Mouse (Mus musculus): ENCODE measurements around the gene Ahnak2. TPM values are rescaled to one million over a fixed set of nuclear protein-coding genes. Genes with fewer than 3 reads are reported as not detected.
A peak's percentile ranks its signal among the peaks of the same experiment; 100 is the strongest.

The Ahnak2 gene
- polyA plus RNA-seq, 1 experiment from 2014 or later: 3.1 TPM

- no peak overlapping the region for H3K4me2 ChIP-seq (ENCODE audit: low read length)
- WGBS: 74% methylated on average over 10 of the region's 10 CpGs
- ATAC-seq (ENCODE audit: insufficient number of reproducible peaks, insufficient read depth, low FRiP score, low read depth): no peak
- H3K27me3 ChIP-seq (ENCODE audit: control insufficient read depth, insufficient read depth, low read length): no peaks in the 10 kb centered on the region
- peaks cover 11 to 24% of the 10 kb centered on the region in 2 experiments for H3K4me1 ChIP-seq (ENCODE audit: control insufficient read depth in 2 of 2, insufficient read depth in 2 of 2, low read length in 2 of 2)
- H3K4me3 ChIP-seq (ENCODE audit: control insufficient read depth in 1 of 2, insufficient read depth in 1 of 2, low read depth in 1 of 2, low read length in 2 of 2): no peak overlapping the region
- no peak overlapping the region for H3K27ac ChIP-seq (replicated peaks in 1 of 2; ENCODE audit: control insufficient read depth in 1 of 2, insufficient read depth in 1 of 2, low read depth in 2 of 2, low read length in 2 of 2)
- H3K9me3 ChIP-seq (ENCODE audit: control insufficient read depth, low read length): no peaks in the 10 kb centered on the region
- no peak overlapping the region for H3K9ac ChIP-seq (ENCODE audit: low read length)
- peaks cover 10% of the 10 kb centered on the region; the same call in 1 of the 2 replicates for H3K36me3 ChIP-seq (ENCODE audit: control insufficient read depth, insufficient read depth, low read length)
These were observed 57.4 kb downstream of the Ahnak2 start for GRCm38 (mm10) chr12:112744891-112745580.

- Histone ChIP-seq H3K27me3 (ENCODE audit: control insufficient read depth, insufficient read depth, low read length) (no peaks in the 10 kb centered on the region), H3K4me1 (ENCODE audit: control insufficient read depth in 2 of 2, insufficient read depth in 2 of 2, low read length in 2 of 2) (peaks cover 11 to 24% of the 10 kb centered on the region in 2 experiments), H3K9me3 (ENCODE audit: control insufficient read depth, low read length) (no peaks in the 10 kb centered on the region), H3K27ac (replicated peaks in 1 of 2; ENCODE audit: control insufficient read depth in 1 of 2, insufficient read depth in 1 of 2, low read depth in 2 of 2, low read length in 2 of 2) (no peak overlapping the region), H3K4me3 (ENCODE audit: control insufficient read depth in 1 of 2, insufficient read depth in 1 of 2, low read depth in 1 of 2, low read length in 2 of 2) (no peak overlapping the region), H3K36me3 (ENCODE audit: control insufficient read depth, insufficient read depth, low read length) (peaks cover 10% of the 10 kb centered on the region; the same call in 1 of the 2 replicates), H3K4me2 (ENCODE audit: low read length) (no peak overlapping the region), H3K9ac (ENCODE audit: low read length) (0 out of 2 replicates have a peak overlapping the region, but pooled peaks have one; percentile 21)
- 84% methylated on average over 10 of the region's 11 CpGs for WGBS
- ATAC-seq (ENCODE audit: insufficient number of reproducible peaks, insufficient read depth, low FRiP score, low read depth): no peak
These were observed 58.2 kb downstream of the Ahnak2 start for GRCm38 (mm10) chr12:112744211-112744610.

- H3K9ac ChIP-seq (ENCODE audit: low read length): peak overlapping the region; percentile 56
These were observed 59.1 kb downstream of the Ahnak2 start for GRCm38 (mm10) chr12:112743168-112743975.

GRCm38 (mm10) chr12:112742768-112743167 is 59.7 kb downstream of the Ahnak2 start:
- WGBS: 56% methylated on average over 6 of the region's 6 CpGs
- peak; percentile 4; the same call in 1 of the 2 replicates for ATAC-seq (ENCODE audit: insufficient number of reproducible peaks, insufficient read depth, low FRiP score, low read depth)
- peak overlapping the region; percentile 56 for H3K9ac ChIP-seq (ENCODE audit: low read length)

More at GRCm38 (mm10) chr12:112743168-112743975, 59.1 kb downstream of the Ahnak2 start:
- peak overlapping the region; percentile 45 to 55; a peak in 3 of 4 replicates for H3K27ac ChIP-seq (replicated peaks in 1 of 2; ENCODE audit: control insufficient read depth in 1 of 2, insufficient read depth in 1 of 2, low read depth in 2 of 2, low read length in 2 of 2)
- peak; percentile 66 for ATAC-seq (ENCODE audit: insufficient number of reproducible peaks, insufficient read depth, low FRiP score, low read depth)
- peaks cover 11 to 24% of the 10 kb centered on the region in 2 experiments for H3K4me1 ChIP-seq (ENCODE audit: control insufficient read depth in 2 of 2, insufficient read depth in 2 of 2, low read length in 2 of 2)
- no peaks in the 10 kb centered on the region for H3K9me3 ChIP-seq (ENCODE audit: control insufficient read depth, low read length)
- peak overlapping the region; percentile 18; the same call in 1 of the 2 replicates for H3K4me2 ChIP-seq (ENCODE audit: low read length)
- no peaks in the 10 kb centered on the region for H3K27me3 ChIP-seq (ENCODE audit: control insufficient read depth, insufficient read depth, low read length)
- peaks cover 16% of the 10 kb centered on the region for H3K36me3 ChIP-seq (ENCODE audit: control insufficient read depth, insufficient read depth, low read length)
- H3K4me3 ChIP-seq (ENCODE audit: control insufficient read depth in 1 of 2, insufficient read depth in 1 of 2, low read depth in 1 of 2, low read length in 2 of 2): no peak overlapping the region
- WGBS: 50% methylated on average over 25 of the region's 25 CpGs

GRCm38 (mm10) chr12:112739023-112739568 is 63.4 kb downstream of the Ahnak2 start:
- 88% methylated on average over 24 of the region's 24 CpGs for WGBS
- Histone ChIP-seq H3K4me2 (ENCODE audit: low read length) (no peak overlapping the region), H3K36me3 (ENCODE audit: control insufficient read depth, insufficient read depth, low read length) (peaks cover 36% of the 10 kb centered on the region), H3K27me3 (ENCODE audit: control insufficient read depth, insufficient read depth, low read length) (no peaks in the 10 kb centered on the region), H3K4me3 (ENCODE audit: control insufficient read depth in 1 of 2, insufficient read depth in 1 of 2, low read depth in 1 of 2, low read length in 2 of 2) (no peak overlapping the region), H3K4me1 (ENCODE audit: control insufficient read depth in 2 of 2, insufficient read depth in 2 of 2, low read length in 2 of 2) (peaks cover 9 to 12% of the 10 kb centered on the region in 2 experiments), H3K9ac (ENCODE audit: low read length) (no peak overlapping the region), H3K27ac (replicated peaks in 1 of 2; ENCODE audit: control insufficient read depth in 1 of 2, insufficient read depth in 1 of 2, low read depth in 2 of 2, low read length in 2 of 2) (no peak overlapping the region), H3K9me3 (ENCODE audit: control insufficient read depth, low read length) (no peaks in the 10 kb centered on the region)
- ATAC-seq (ENCODE audit: insufficient number of reproducible peaks, insufficient read depth, low FRiP score, low read depth): no peak

More at GRCm38 (mm10) chr12:112742768-112743167, 59.7 kb downstream of the Ahnak2 start:
- H3K4me1 ChIP-seq (ENCODE audit: control insufficient read depth in 2 of 2, insufficient read depth in 2 of 2, low read length in 2 of 2): peaks cover 11 to 24% of the 10 kb centered on the region in 2 experiments
- H3K4me2 ChIP-seq (ENCODE audit: low read length): peak overlapping the region; percentile 18; the same call in 1 of the 2 replicates
- H3K9me3 ChIP-seq (ENCODE audit: control insufficient read depth, low read length): no peaks in the 10 kb centered on the region
- H3K27ac ChIP-seq (replicated peaks in 1 of 2; ENCODE audit: control insufficient read depth in 1 of 2, insufficient read depth in 1 of 2, low read depth in 2 of 2, low read length in 2 of 2): peak overlapping the region; percentile 45 to 55; a peak in 3 of 4 replicates
- no peak overlapping the region for H3K4me3 ChIP-seq (ENCODE audit: control insufficient read depth in 1 of 2, insufficient read depth in 1 of 2, low read depth in 1 of 2, low read length in 2 of 2)
- no peaks in the 10 kb centered on the region for H3K27me3 ChIP-seq (ENCODE audit: control insufficient read depth, insufficient read depth, low read length)
- H3K36me3 ChIP-seq (ENCODE audit: control insufficient read depth, insufficient read depth, low read length): peaks cover 22% of the 10 kb centered on the region

GRCm38 (mm10) chr12:112738281-112739022 is 64.0 kb downstream of the Ahnak2 start:
- peaks cover 36% of the 10 kb centered on the region for H3K36me3 ChIP-seq (ENCODE audit: control insufficient read depth, insufficient read depth, low read length)
- H3K4me1 ChIP-seq (ENCODE audit: control insufficient read depth in 2 of 2, insufficient read depth in 2 of 2, low read length in 2 of 2): peaks cover 8 to 9% of the 10 kb centered on the region in 2 experiments
- H3K4me2 ChIP-seq (ENCODE audit: low read length): no peak overlapping the region
- no peaks in the 10 kb centered on the region for H3K9me3 ChIP-seq (ENCODE audit: control insufficient read depth, low read length)
- no peak overlapping the region for H3K9ac ChIP-seq (ENCODE audit: low read length)
- ATAC-seq (ENCODE audit: insufficient number of reproducible peaks, insufficient read depth, low FRiP score, low read depth): no peak
- WGBS: 91% methylated on average over 31 of the region's 31 CpGs
- H3K27me3 ChIP-seq (ENCODE audit: control insufficient read depth, insufficient read depth, low read length): no peaks in the 10 kb centered on the region
- H3K4me3 ChIP-seq (ENCODE audit: control insufficient read depth in 1 of 2, insufficient read depth in 1 of 2, low read depth in 1 of 2, low read length in 2 of 2): no peak overlapping the region
- H3K27ac ChIP-seq (replicated peaks in 1 of 2; ENCODE audit: control insufficient read depth in 1 of 2, insufficient read depth in 1 of 2, low read depth in 2 of 2, low read length in 2 of 2): no peak overlapping the region

GRCm38 (mm10) chr12:112737761-112738160 is 64.7 kb downstream of the Ahnak2 start:
- H3K27me3 ChIP-seq (ENCODE audit: control insufficient read depth, insufficient read depth, low read length): no peaks in the 10 kb centered on the region
- peaks cover 2% of the 10 kb centered on the region in 2 experiments; a peak in 3 of 4 replicates for H3K4me1 ChIP-seq (ENCODE audit: control insufficient read depth in 2 of 2, insufficient read depth in 2 of 2, low read length in 2 of 2)
- WGBS: 86% methylated on average over 14 of the region's 14 CpGs
- H3K4me2 ChIP-seq (ENCODE audit: low read length): no peak overlapping the region
- H3K27ac ChIP-seq (replicated peaks in 1 of 2; ENCODE audit: control insufficient read depth in 1 of 2, insufficient read depth in 1 of 2, low read depth in 2 of 2, low read length in 2 of 2): no peak overlapping the region
- no peak overlapping the region for H3K9ac ChIP-seq (ENCODE audit: low read length)
- no peaks in the 10 kb centered on the region for H3K9me3 ChIP-seq (ENCODE audit: control insufficient read depth, low read length)
- H3K4me3 ChIP-seq (ENCODE audit: control insufficient read depth in 1 of 2, insufficient read depth in 1 of 2, low read depth in 1 of 2, low read length in 2 of 2): no peak overlapping the region
- H3K36me3 ChIP-seq (ENCODE audit: control insufficient read depth, insufficient read depth, low read length): peaks cover 36% of the 10 kb centered on the region
- no peak for ATAC-seq (ENCODE audit: insufficient number of reproducible peaks, insufficient read depth, low FRiP score, low read depth)
